Mouse (Mus musculus) ES-Bruce4 (cell line): ENCODE results near the gene AI837181.

Source experiments
- CTCF ChIP-seq: IDR thresholded peaks from one replicate; pipeline ENCODE4 v1.8.1; 2011; ENCODE audit warnings: low read depth, low read length
- EP300 ChIP-seq: IDR thresholded peaks from 2 replicates; pipeline ENCODE4 v1.6.1; 2011; ENCODE audit warnings: low read depth, low read length; ENCODE audit not compliant: insufficient read depth
- POLR2A ChIP-seq: IDR thresholded peaks from one replicate; pipeline ENCODE4 v1.8.1; 2011; ENCODE audit warnings: low read length; ENCODE audit not compliant: insufficient read depth

DNA sequence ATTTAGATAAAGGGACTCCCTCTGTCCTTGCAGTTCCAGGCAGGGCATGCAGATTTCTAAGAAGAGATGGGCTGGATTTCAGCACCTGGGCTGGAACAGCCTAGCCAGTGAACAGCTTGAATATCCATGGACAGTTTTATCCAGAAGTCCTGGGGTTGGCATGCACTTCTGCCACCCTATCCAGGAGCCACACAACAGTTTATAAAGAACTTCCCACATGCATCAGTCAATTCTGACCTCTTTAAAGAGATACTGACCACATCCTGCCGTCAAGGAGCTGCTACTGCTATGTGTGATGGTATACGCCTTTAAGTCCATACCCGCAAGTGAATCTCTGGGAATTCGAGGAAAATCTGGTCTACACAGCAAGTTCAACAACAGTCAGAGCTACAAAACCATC, 4.3 kb downstream of the AI837181 start:
- TF ChIP-seq POLR2A (no peak), EP300 (no peak), CTCF (no peak)
